Mouse (Mus musculus): ENCODE measurements around the gene Slco3a1. TPM values are rescaled to one million over a fixed set of nuclear protein-coding genes. Genes with fewer than 3 reads are reported as not detected.

Slco3a1 gene
- polyA plus RNA-seq, 1 experiment from 2014 or later, result 12.4 TPM

GRCm38 (mm10) chr7:74371208-74371607, 183.4 kb downstream of the Slco3a1 start:
- WGBS, result 29% methylated on average over 2 of the region's 2 CpGs
- H3K9ac ChIP-seq (ENCODE audit: low read length), result no peak overlapping the region

DNA sequence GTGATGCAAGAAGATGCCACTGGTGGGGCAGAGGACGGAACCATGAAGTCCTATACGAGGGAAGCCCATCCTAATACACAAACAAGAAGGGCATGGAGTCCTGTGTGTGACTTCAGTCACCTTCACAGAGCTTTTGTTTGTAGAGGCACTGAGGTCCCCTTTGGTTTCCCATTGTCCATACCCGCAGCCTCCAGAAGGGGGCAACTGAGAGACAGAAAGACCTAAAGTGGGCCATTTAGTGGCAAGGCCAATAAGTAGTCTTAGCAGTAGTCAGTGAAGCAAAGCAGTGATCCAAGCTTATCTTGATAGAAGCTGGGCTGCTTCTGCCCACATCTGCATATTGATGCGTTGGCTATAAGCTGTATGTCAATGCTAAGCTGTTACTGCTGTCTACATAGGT, 184.9 kb downstream of the Slco3a1 start:
- Histone ChIP-seq H3K4me2 (ENCODE audit: low read length) (no peak overlapping the region), H3K36me3 (ENCODE audit: control insufficient read depth, insufficient read depth, low read length) (no peaks in the 10 kb centered on the region), H3K9me3 (replicated peaks; ENCODE audit: control insufficient read depth, low read length) (no peaks in the 10 kb centered on the region), H3K4me1 (ENCODE audit: control insufficient read depth, insufficient read depth, low read length) (peaks cover 5% of the 10 kb centered on the region; the same call in 1 of the 2 replicates), H3K4me3 (ENCODE audit: low read depth, low read length) (no peak overlapping the region), H3K9ac (ENCODE audit: low read length) (no peak overlapping the region), H3K27me3 (replicated peaks; ENCODE audit: control insufficient read depth, insufficient read depth, low read length) (no peaks in the 10 kb centered on the region), H3K27ac (ENCODE audit: low read depth, low read length) (no peak overlapping the region)
- DNase-seq (ENCODE audit: low spot score) (peak; percentile 37), ATAC-seq (no peak)
- WGBS, result 64% methylated on average over 4 of the region's 4 CpGs

More at GRCm38 (mm10) chr7:74371208-74371607, 183.4 kb downstream of the Slco3a1 start:
- ATAC-seq (peak; percentile 66; the same call in 1 of the 2 replicates), DNase-seq (ENCODE audit: low spot score) (peak; percentile 81)
- Histone ChIP-seq H3K9me3 (replicated peaks; ENCODE audit: control insufficient read depth, low read length) (no peaks in the 10 kb centered on the region), H3K27me3 (replicated peaks; ENCODE audit: control insufficient read depth, insufficient read depth, low read length) (no peaks in the 10 kb centered on the region), H3K4me2 (ENCODE audit: low read length) (no peak overlapping the region), H3K36me3 (ENCODE audit: control insufficient read depth, insufficient read depth, low read length) (no peaks in the 10 kb centered on the region), H3K27ac (ENCODE audit: low read depth, low read length) (no peak overlapping the region), H3K4me1 (ENCODE audit: control insufficient read depth, insufficient read depth, low read length) (peaks cover 2% of the 10 kb centered on the region; the same call in 1 of the 2 replicates), H3K4me3 (ENCODE audit: low read depth, low read length) (no peak overlapping the region)

DNA sequence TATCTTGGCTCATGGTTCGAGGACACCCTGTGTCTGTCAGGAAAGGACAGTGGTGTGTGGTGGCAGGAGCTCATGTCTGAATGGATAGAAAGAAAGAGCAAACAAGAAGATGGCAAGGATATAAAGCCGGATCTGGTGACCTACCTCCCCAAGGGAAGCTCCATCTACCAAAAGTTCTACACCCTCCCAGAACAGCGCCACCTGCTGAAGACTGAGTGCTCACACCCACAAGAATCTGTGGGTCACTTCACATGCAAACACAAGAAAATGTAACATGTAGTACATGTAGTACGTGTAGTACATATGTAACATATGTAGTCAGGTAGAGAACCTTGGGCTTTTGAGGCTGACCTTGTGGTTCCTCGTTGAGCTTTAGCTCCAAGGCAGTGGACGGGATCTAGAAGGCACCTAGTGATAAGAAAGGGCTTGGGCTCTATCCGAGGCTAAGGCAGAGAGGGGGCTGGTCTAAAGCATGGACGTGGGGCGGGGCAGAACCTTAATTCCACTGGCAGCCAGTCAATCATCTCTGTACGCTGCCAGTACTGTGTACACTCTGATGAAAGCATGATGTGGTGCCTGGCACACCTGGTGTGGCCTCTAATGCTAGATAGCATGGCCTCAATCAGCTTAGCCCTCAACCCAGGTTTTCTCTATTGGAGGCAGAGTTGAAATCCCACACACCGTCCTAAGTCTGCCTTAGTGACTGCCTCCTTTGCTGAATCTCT, 186.2 kb downstream of the Slco3a1 start:
- Histone ChIP-seq H3K4me2 (ENCODE audit: low read length) (no peak overlapping the region), H3K4me3 (ENCODE audit: low read depth, low read length) (no peak overlapping the region), H3K9me3 (replicated peaks; ENCODE audit: control insufficient read depth, low read length) (no peaks in the 10 kb centered on the region), H3K27ac (ENCODE audit: low read depth, low read length) (no peak overlapping the region), H3K36me3 (ENCODE audit: control insufficient read depth, insufficient read depth, low read length) (no peaks in the 10 kb centered on the region), H3K9ac (ENCODE audit: low read length) (no peak overlapping the region), H3K27me3 (replicated peaks; ENCODE audit: control insufficient read depth, insufficient read depth, low read length) (no peaks in the 10 kb centered on the region), H3K4me1 (ENCODE audit: control insufficient read depth, insufficient read depth, low read length) (peaks cover 5% of the 10 kb centered on the region; the same call in 1 of the 2 replicates)
- 83% methylated on average over 11 of the region's 11 CpGs for WGBS
- DNase-seq (ENCODE audit: low spot score), result no peak
- ATAC-seq, result no peak

- 25% methylated on average over 7 of the region's 7 CpGs for WGBS
- DNase-seq (ENCODE audit: low spot score), result peak; percentile 84
- no peaks in the 10 kb centered on the region for H3K27me3 ChIP-seq (replicated peaks; ENCODE audit: control insufficient read depth, insufficient read depth, low read length)
- no peaks in the 10 kb centered on the region for H3K36me3 ChIP-seq (ENCODE audit: control insufficient read depth, insufficient read depth, low read length)
- no peaks in the 10 kb centered on the region for H3K9me3 ChIP-seq (replicated peaks; ENCODE audit: control insufficient read depth, low read length)
- H3K4me2 ChIP-seq (ENCODE audit: low read length), result peak overlapping the region; percentile 24
- H3K4me1 ChIP-seq (ENCODE audit: control insufficient read depth, insufficient read depth, low read length), result peaks cover 5% of the 10 kb centered on the region; the same call in 1 of the 2 replicates
- no peak overlapping the region for H3K9ac ChIP-seq (ENCODE audit: low read length)
- peak; percentile 57 for ATAC-seq
- no peak overlapping the region for H3K4me3 ChIP-seq (ENCODE audit: low read depth, low read length)
- H3K27ac ChIP-seq (ENCODE audit: low read depth, low read length), result no peak overlapping the region
These were observed 187.2 kb downstream of the Slco3a1 start for GRCm38 (mm10) chr7:74367350-74367749.

GRCm38 (mm10) chr7:74365623-74366022, 189.0 kb downstream of the Slco3a1 start:
- WGBS, result 16% methylated on average over 4 of the region's 4 CpGs
- Histone ChIP-seq H3K9me3 (replicated peaks; ENCODE audit: control insufficient read depth, low read length) (no peaks in the 10 kb centered on the region), H3K9ac (ENCODE audit: low read length) (peak overlapping the region; percentile 7; the same call in 1 of the 2 replicates), H3K27ac (ENCODE audit: low read depth, low read length) (no peak overlapping the region), H3K36me3 (ENCODE audit: control insufficient read depth, insufficient read depth, low read length) (no peaks in the 10 kb centered on the region), H3K4me1 (ENCODE audit: control insufficient read depth, insufficient read depth, low read length) (peaks cover 5% of the 10 kb centered on the region; the same call in 1 of the 2 replicates), H3K4me2 (ENCODE audit: low read length) (no peak overlapping the region), H3K4me3 (ENCODE audit: low read depth, low read length) (no peak overlapping the region), H3K27me3 (replicated peaks; ENCODE audit: control insufficient read depth, insufficient read depth, low read length) (no peaks in the 10 kb centered on the region)
- ATAC-seq, result no peak
- DNase-seq (ENCODE audit: low spot score), result no peak

DNA sequence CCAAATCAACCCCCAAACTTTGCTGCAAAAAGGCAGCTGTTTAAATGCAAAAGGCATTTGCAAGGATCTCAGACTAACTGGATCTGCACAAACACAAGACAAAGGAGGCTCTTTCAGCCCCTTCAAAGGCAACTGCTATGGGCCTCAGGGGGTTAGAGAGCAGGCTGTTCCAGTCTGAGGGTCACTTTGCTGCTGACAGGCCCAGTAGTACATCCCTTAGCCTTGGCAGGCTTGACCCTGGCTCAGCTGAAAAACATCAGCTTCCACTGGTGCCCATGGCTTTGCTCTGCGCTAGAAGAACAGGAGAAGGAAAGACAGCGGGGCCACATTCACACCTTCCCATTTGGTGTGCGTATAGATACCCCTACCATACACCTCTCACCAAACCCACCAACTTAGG, 189.6 kb downstream of the Slco3a1 start:
- H3K27ac ChIP-seq (ENCODE audit: low read depth, low read length), result no peak overlapping the region
- ATAC-seq (no peak), DNase-seq (ENCODE audit: low spot score) (no peak)
- peaks cover 5% of the 10 kb centered on the region; the same call in 1 of the 2 replicates for H3K4me1 ChIP-seq (ENCODE audit: control insufficient read depth, insufficient read depth, low read length)
- no peak overlapping the region for H3K4me3 ChIP-seq (ENCODE audit: low read depth, low read length)
- no peak overlapping the region for H3K4me2 ChIP-seq (ENCODE audit: low read length)
- no peaks in the 10 kb centered on the region for H3K36me3 ChIP-seq (ENCODE audit: control insufficient read depth, insufficient read depth, low read length)
- no peaks in the 10 kb centered on the region for H3K9me3 ChIP-seq (replicated peaks; ENCODE audit: control insufficient read depth, low read length)
- 97% methylated on average over 3 of the region's 3 CpGs for WGBS
- H3K27me3 ChIP-seq (replicated peaks; ENCODE audit: control insufficient read depth, insufficient read depth, low read length), result no peaks in the 10 kb centered on the region
- H3K9ac ChIP-seq (ENCODE audit: low read length), result no peak overlapping the region

DNA sequence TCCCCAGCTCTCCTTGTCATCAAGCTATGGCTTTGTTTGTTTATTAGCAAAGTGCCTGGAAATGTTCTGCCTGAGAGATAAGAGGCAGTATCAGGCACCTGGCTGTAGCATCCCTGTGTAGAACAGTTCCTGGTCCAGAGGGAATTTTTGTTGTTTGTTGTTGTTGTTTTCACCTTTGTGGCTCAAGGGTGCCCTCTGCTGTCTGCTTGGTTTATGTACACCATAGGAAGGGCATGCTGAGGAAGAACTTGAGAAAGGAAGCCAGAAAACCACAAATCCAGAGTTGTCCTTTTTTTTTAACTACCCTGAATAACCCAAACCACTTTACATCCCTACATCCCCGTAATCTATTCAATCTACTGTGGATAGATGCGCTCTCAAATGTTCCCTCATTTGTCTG, 191.1 kb downstream of the Slco3a1 start:
- ATAC-seq, result no peak
- Histone ChIP-seq H3K9ac (ENCODE audit: low read length) (no peak overlapping the region), H3K27ac (ENCODE audit: low read depth, low read length) (no peak overlapping the region), H3K4me2 (ENCODE audit: low read length) (no peak overlapping the region), H3K27me3 (replicated peaks; ENCODE audit: control insufficient read depth, insufficient read depth, low read length) (no peaks in the 10 kb centered on the region), H3K4me1 (ENCODE audit: control insufficient read depth, insufficient read depth, low read length) (peaks cover 5% of the 10 kb centered on the region; the same call in 1 of the 2 replicates), H3K9me3 (replicated peaks; ENCODE audit: control insufficient read depth, low read length) (no peaks in the 10 kb centered on the region), H3K4me3 (ENCODE audit: low read depth, low read length) (no peak overlapping the region), H3K36me3 (ENCODE audit: control insufficient read depth, insufficient read depth, low read length) (no peaks in the 10 kb centered on the region)
- peak; percentile 58 for DNase-seq (ENCODE audit: low spot score)
- WGBS, result 81% methylated on average over 2 of the region's 2 CpGs

GRCm38 (mm10) chr7:74361677-74362076, 192.9 kb downstream of the Slco3a1 start:
- 0 out of 2 replicates have a peak, but pooled peaks cover 3% of the 10 kb centered on the region for H3K4me1 ChIP-seq (ENCODE audit: control insufficient read depth, insufficient read depth, low read length)
- no peak overlapping the region for H3K4me3 ChIP-seq (ENCODE audit: low read depth, low read length)
- no peak overlapping the region for H3K9ac ChIP-seq (ENCODE audit: low read length)
- no peak overlapping the region for H3K4me2 ChIP-seq (ENCODE audit: low read length)
- no peaks in the 10 kb centered on the region for H3K27me3 ChIP-seq (replicated peaks; ENCODE audit: control insufficient read depth, insufficient read depth, low read length)
- no peaks in the 10 kb centered on the region for H3K9me3 ChIP-seq (replicated peaks; ENCODE audit: control insufficient read depth, low read length)
- no peak for DNase-seq (ENCODE audit: low spot score)
- no peaks in the 10 kb centered on the region for H3K36me3 ChIP-seq (ENCODE audit: control insufficient read depth, insufficient read depth, low read length)
- no peak for ATAC-seq
- H3K27ac ChIP-seq (ENCODE audit: low read depth, low read length), result no peak overlapping the region
- WGBS, result 83% methylated on average over 2 of the region's 2 CpGs

- DNase-seq (ENCODE audit: low spot score), result peak; percentile 89
These were observed 197.6 kb downstream of the Slco3a1 start for GRCm38 (mm10) chr7:74357027-74357426.

More at GRCm38 (mm10) chr7:74357027-74357426, 197.6 kb downstream of the Slco3a1 start:
- no peak overlapping the region for H3K9ac ChIP-seq (ENCODE audit: low read length)
- ATAC-seq, result peak; percentile 64; the same call in 1 of the 2 replicates
- H3K36me3 ChIP-seq (ENCODE audit: control insufficient read depth, insufficient read depth, low read length), result no peaks in the 10 kb centered on the region
- H3K9me3 ChIP-seq (replicated peaks; ENCODE audit: control insufficient read depth, low read length), result no peaks in the 10 kb centered on the region
- H3K4me1 ChIP-seq (ENCODE audit: control insufficient read depth, insufficient read depth, low read length), result no peaks in the 10 kb centered on the region; the same call in 1 of the 2 replicates
- no peak overlapping the region for H3K27ac ChIP-seq (ENCODE audit: low read depth, low read length)
- no peak overlapping the region for H3K4me2 ChIP-seq (ENCODE audit: low read length)
- H3K27me3 ChIP-seq (replicated peaks; ENCODE audit: control insufficient read depth, insufficient read depth, low read length), result no peaks in the 10 kb centered on the region
- no peak overlapping the region for H3K4me3 ChIP-seq (ENCODE audit: low read depth, low read length)
